Comparison of ENCODE assay signal across 20 mouse cellular contexts in genomic region chr6:135831032-135831431, GRCm38 (mm10).
"Had no signal": no experiment of that assay in that cellular context is flagged by ENCODE, and none has a peak within 500 bp of the region (broad histone marks: within the 10 kb centered on the region; RNA-seq: fewer than 3 reads in every experiment).

No protein-coding gene starts in this region.

- H3K9me3 ChIP-seq: liver, embryonic 13.5 days; liver, embryonic 15.5 days; lung, embryonic 15.5 days; megakaryocyte, embryonic 14.5 days; midbrain, embryonic 13.5 days; midbrain, embryonic 15.5 days; neural tube, embryonic 12.5 days; stomach, embryonic 15.5 days had no signal

- H3K36me3 ChIP-seq: liver, embryonic 13.5 days; liver, embryonic 15.5 days; lung, embryonic 15.5 days; midbrain, embryonic 13.5 days; midbrain, embryonic 15.5 days; neural tube, embryonic 12.5 days; stomach, embryonic 15.5 days had no signal

- H3K4me2 ChIP-seq: liver, embryonic 13.5 days; liver, embryonic 15.5 days; lung, embryonic 15.5 days; midbrain, embryonic 11.5 days; midbrain, embryonic 13.5 days; midbrain, embryonic 15.5 days; neural tube, embryonic 12.5 days; stomach, embryonic 15.5 days had no signal

- H3K4me1 ChIP-seq: liver, embryonic 13.5 days; liver, embryonic 15.5 days; lung, embryonic 15.5 days; megakaryocyte, embryonic 14.5 days; midbrain, embryonic 13.5 days; neural tube, embryonic 12.5 days; stomach, embryonic 15.5 days had no signal

- H3K27ac ChIP-seq: liver, embryonic 13.5 days; liver, embryonic 15.5 days; lung, embryonic 15.5 days; macrophage; midbrain, embryonic 13.5 days; midbrain, embryonic 15.5 days; neural tube, embryonic 12.5 days; stomach, embryonic 15.5 days; stomach, postnatal 0 days had no signal

- ATAC-seq: liver, postnatal 0 days; lung, postnatal 0 days; midbrain, embryonic 13.5 days; midbrain, embryonic 15.5 days had no signal

- H3K4me3 ChIP-seq: liver, embryonic 13.5 days; liver, embryonic 15.5 days; lung, embryonic 15.5 days; megakaryocyte, embryonic 14.5 days; midbrain, embryonic 13.5 days; midbrain, embryonic 15.5 days; neural tube, embryonic 12.5 days; stomach, embryonic 15.5 days had no signal

- DNase-seq: liver, embryonic 13.5 days; liver, postnatal 0 days; lung, adult 2 months; lung, postnatal 14 days; lung, postnatal 36 days; right cerebral cortex, postnatal 14 days; thymus, adult 2 months; thymus, postnatal 25 days; thymus, postnatal 4 days had no signal

- H3K9ac ChIP-seq: liver, embryonic 13.5 days; liver, embryonic 15.5 days; liver, postnatal 0 days; lung, embryonic 15.5 days; midbrain, embryonic 13.5 days; midbrain, embryonic 15.5 days; neural tube, embryonic 12.5 days; stomach, embryonic 15.5 days had no signal

- H3K27me3 ChIP-seq: liver, embryonic 13.5 days; liver, embryonic 15.5 days; lung, embryonic 15.5 days; megakaryocyte, embryonic 14.5 days; midbrain, embryonic 13.5 days; midbrain, embryonic 15.5 days; neural tube, embryonic 12.5 days; stomach, embryonic 15.5 days had no signal
